Mouse (Mus musculus): ENCODE results near the gene Dph2. TPM values are rescaled to one million over a fixed set of nuclear protein-coding genes. Genes with fewer than 3 reads are reported as not detected.

The Dph2 gene
- total RNA-seq, 2 experiments from 2014 or later = 12.6 to 24.7 TPM

- no peak for ATAC-seq (replicated peaks; ENCODE audit: low FRiP score, low TSS enrichment, poor library complexity, severe bottlenecking)
These were observed 8.8 kb downstream of the Dph2 start, which contains the start of gene B4galt2 for GRCm38 (mm10) chr4:117882701-117883691. B4galt2 (minus strand) TSS chr4:117883487.

GRCm38 (mm10) chr4:117878703-117879102 lies 13.1 kb downstream of the Dph2 start:
- no peak for ATAC-seq (replicated peaks; ENCODE audit: low FRiP score, low TSS enrichment, poor library complexity, severe bottlenecking)

- ATAC-seq (replicated peaks; ENCODE audit: low FRiP score, low TSS enrichment, poor library complexity, severe bottlenecking) = no peak
These were observed 13.5 kb downstream of the Dph2 start for GRCm38 (mm10) chr4:117878301-117878700.

- ATAC-seq (replicated peaks; ENCODE audit: low FRiP score, low TSS enrichment, poor library complexity, severe bottlenecking) = no peak
These were observed 18.2 kb downstream of the Dph2 start for GRCm38 (mm10) chr4:117873615-117874014.

GRCm38 (mm10) chr4:117872471-117872886 lies 19.4 kb downstream of the Dph2 start, which contains the start of gene Ccdc24:
Ccdc24 (minus strand) TSS chr4:117872557.
- ATAC-seq (replicated peaks; ENCODE audit: low FRiP score, low TSS enrichment, poor library complexity, severe bottlenecking) = no peak

- no peak for ATAC-seq (replicated peaks; ENCODE audit: low FRiP score, low TSS enrichment, poor library complexity, severe bottlenecking)
These were observed 20.0 kb downstream of the Dph2 start for GRCm38 (mm10) chr4:117871787-117872186.

GRCm38 (mm10) chr4:117870437-117870836 lies 21.4 kb downstream of the Dph2 start:
- no peak for ATAC-seq (replicated peaks; ENCODE audit: low FRiP score, low TSS enrichment, poor library complexity, severe bottlenecking)

- no peak for ATAC-seq (replicated peaks; ENCODE audit: low FRiP score, low TSS enrichment, poor library complexity, severe bottlenecking)
These were observed 22.5 kb downstream of the Dph2 start for GRCm38 (mm10) chr4:117869317-117869716.

GRCm38 (mm10) chr4:117867823-117868222 lies 24.0 kb downstream of the Dph2 start:
- peak; percentile 47 for ATAC-seq (replicated peaks; ENCODE audit: low FRiP score, low TSS enrichment, poor library complexity, severe bottlenecking)

- no peak for ATAC-seq (replicated peaks; ENCODE audit: low FRiP score, low TSS enrichment, poor library complexity, severe bottlenecking)
These were observed 24.8 kb downstream of the Dph2 start for GRCm38 (mm10) chr4:117867000-117867399.

GRCm38 (mm10) chr4:117866083-117866482 lies 25.7 kb downstream of the Dph2 start:
- ATAC-seq (replicated peaks; ENCODE audit: low FRiP score, low TSS enrichment, poor library complexity, severe bottlenecking) = peak; percentile 62

- ATAC-seq (replicated peaks; ENCODE audit: low FRiP score, low TSS enrichment, poor library complexity, severe bottlenecking) = no peak
These were observed 29.0 kb downstream of the Dph2 start for GRCm38 (mm10) chr4:117862823-117863222.

GRCm38 (mm10) chr4:117860570-117860969 lies 31.3 kb downstream of the Dph2 start:
- no peak for ATAC-seq (replicated peaks; ENCODE audit: low FRiP score, low TSS enrichment, poor library complexity, severe bottlenecking)

GRCm38 (mm10) chr4:117858794-117859193 lies 33.0 kb downstream of the Dph2 start:
- ATAC-seq (replicated peaks; ENCODE audit: low FRiP score, low TSS enrichment, poor library complexity, severe bottlenecking) = peak; percentile 53

GRCm38 (mm10) chr4:117855146-117855545 lies 36.7 kb downstream of the Dph2 start:
- no peak for ATAC-seq (replicated peaks; ENCODE audit: low FRiP score, low TSS enrichment, poor library complexity, severe bottlenecking)

- ATAC-seq (replicated peaks; ENCODE audit: low FRiP score, low TSS enrichment, poor library complexity, severe bottlenecking) = no peak
These were observed 39.5 kb downstream of the Dph2 start for GRCm38 (mm10) chr4:117852152-117852868.

GRCm38 (mm10) chr4:117850871-117851270 lies 41.0 kb downstream of the Dph2 start:
- no peak for ATAC-seq (replicated peaks; ENCODE audit: low FRiP score, low TSS enrichment, poor library complexity, severe bottlenecking)

GRCm38 (mm10) chr4:117850176-117850575 lies 41.7 kb downstream of the Dph2 start:
- ATAC-seq (replicated peaks; ENCODE audit: low FRiP score, low TSS enrichment, poor library complexity, severe bottlenecking) = no peak

GRCm38 (mm10) chr4:117849506-117849905 lies 42.3 kb downstream of the Dph2 start:
- no peak for ATAC-seq (replicated peaks; ENCODE audit: low FRiP score, low TSS enrichment, poor library complexity, severe bottlenecking)

- no peak for ATAC-seq (replicated peaks; ENCODE audit: low FRiP score, low TSS enrichment, poor library complexity, severe bottlenecking)
These were observed 42.8 kb downstream of the Dph2 start for GRCm38 (mm10) chr4:117849063-117849462.

Data from megakaryocyte-erythroid progenitor cell, adult 5-6 weeks (primary cell).